Mouse (Mus musculus) cerebellum, adult 9-10 months (tissue): ENCODE results near the gene Hnrnpd.

Experiments used
- DNase-seq: peaks from one replicate; pipeline ENCODE4 v3.0.0; 2022

Gene Hnrnpd

DNA sequence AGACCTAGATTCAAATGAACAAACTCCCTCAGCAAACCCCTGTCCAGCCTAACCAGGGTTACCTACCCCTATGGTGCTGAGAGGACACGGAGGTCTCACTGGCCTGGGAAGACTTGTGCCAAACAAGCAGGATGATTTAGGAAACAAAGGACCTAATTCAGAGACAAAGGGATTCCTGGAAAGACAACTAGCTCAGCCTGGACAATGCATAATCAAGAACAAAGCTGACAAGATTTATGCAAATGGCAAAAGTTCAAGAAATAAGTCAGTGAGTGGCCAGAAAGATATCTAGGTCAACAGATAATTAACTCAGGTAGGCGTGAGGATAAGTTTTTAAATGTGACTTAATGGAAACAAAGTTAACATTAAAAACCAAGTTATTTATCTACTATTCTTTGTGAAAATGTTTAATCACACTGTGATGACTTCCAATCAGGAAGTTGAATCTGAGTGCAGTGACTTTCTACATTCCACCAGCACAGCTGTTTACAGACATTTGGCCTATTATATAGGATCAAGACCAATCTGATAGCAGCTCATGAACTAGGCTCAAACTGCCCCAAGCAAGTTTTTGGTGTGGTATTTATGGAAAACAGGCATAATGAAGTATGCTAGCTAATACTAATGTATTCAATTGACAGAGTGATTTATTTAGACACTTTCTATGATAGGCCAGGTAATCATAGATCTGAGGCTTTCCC lies 19.4 kb downstream of the Hnrnpd start:
- DNase-seq = no peak

DNA sequence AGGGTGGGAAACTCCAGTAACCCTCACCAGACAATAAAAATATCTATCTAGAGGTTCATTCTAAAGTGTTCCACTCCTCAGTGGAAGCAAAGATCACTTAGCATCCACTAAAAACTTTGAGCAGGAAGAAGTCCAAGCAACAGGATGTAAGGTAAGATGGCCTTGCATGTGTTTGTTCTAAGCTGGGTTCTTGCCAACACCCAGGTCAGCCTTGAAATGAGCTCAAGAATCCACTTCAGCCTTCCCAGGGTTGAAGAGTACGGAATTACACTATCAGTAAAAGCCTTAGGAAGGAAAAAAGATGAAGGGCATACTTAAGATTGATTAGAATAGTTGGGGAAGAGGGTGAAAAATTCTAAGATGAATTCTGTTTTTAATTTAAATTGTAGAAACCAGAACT lies 20.1 kb downstream of the Hnrnpd start:
- no peak for DNase-seq

DNA sequence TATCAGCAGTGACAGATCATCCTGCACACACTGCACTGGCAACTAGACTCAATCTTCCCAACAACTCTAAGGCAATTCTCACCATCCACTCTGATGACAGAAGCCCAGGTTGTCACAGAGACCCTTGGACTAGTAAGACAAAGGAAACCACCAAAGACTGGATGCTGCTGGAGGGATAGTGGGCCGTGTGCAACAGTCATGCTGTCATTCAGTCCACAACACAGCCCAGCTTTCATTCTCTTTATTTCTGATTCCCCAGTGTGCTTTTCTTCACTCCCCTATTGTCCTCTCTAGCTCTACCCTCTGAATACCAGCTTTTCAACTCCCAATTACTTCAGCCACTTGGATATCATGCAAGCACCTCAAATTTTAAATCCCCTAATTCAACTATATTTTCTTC lies 24.9 kb downstream of the Hnrnpd start:
- no peak for DNase-seq

DNA sequence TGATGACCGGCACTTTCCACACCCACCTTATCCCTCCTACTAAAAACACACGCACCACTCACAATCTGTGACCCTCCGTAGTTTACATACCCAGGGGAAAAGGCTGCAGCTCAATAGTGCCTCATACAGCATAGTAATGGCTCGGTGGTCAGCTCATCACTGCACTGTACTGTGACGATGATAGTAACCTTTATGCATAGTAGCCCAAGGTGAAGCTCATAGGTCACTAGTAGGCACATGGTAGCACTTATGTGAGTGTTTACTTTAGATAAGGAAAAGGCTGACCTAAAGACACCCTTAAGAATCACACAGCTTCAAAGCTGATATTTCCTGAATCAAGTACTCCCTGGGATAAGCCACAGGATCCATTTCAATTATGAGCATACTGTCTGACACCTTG lies 26.2 kb downstream of the Hnrnpd start:
- no peak for DNase-seq

DNA sequence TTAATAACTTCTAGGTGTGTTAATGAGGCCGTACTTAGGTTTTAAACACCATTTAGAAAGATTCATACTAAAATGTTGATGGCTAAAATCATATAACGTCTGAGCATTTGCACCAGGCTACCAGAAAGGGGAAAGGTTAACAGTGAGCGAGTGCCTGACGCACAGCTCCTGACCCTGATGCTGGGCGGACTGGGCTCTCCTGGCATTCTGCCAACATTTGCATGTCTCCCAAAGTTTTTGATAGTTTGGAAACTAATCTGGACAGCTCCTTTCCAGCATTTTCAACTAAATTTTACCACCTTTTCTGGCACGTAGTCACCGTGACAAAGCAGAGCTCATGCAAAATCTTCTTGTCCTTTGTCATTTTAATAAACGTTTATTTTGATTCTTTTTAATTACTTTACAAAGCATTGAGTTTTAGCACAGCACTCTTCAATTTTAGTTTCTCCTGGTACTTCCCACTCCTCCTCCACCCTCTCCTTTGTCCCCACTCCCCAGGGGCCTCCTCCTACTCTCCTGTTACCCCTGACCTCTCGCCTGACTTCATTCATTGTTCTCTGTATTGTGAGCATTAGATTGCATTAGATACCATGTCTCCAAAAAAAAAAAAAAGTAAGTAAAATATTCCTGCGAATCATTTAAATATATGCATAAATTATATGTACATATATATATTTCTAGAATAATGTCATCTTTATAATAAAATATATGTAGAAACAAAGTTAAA lies 36.8 kb downstream of the Hnrnpd start:
- DNase-seq = no peak

DNA sequence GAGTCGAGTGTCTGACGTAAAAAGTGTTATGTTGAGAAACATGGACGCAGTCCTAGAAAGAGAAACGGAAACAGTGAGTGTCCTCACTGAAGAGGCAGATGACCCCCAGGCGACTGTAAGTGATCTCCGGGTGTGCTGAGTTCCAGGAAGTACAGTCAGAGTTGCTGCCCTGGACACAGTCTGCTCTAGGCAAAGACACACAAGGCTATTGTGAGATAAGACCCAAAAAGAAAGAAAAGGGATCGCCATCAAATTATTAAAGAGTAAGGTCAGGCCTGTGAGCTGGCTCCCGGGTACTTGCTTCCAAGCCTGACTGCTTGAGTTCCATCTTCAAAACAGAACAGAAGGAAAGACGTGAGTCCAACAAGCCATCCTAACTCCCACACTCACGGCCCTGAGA lies 37.5 kb downstream of the Hnrnpd start:
- DNase-seq = no peak

DNA sequence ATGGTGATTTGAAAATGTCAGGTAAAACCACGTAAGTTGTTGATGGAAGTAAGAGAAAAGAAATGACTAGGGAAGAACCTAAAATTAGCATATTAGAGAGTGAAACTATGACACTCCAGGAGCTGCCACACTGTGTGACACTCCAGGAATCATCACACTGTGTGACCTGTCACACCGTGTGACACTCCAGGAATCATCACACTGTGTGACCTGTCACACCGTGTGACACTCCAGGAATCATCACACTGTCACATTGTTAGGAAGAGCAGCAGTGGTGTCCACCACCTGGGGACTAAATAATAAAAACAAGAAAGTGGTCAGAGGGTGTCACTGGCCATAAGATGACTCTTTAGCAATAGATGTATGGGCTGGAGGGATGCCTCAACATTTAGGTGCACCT lies 39.3 kb downstream of the Hnrnpd start:
- no peak for DNase-seq

DNA sequence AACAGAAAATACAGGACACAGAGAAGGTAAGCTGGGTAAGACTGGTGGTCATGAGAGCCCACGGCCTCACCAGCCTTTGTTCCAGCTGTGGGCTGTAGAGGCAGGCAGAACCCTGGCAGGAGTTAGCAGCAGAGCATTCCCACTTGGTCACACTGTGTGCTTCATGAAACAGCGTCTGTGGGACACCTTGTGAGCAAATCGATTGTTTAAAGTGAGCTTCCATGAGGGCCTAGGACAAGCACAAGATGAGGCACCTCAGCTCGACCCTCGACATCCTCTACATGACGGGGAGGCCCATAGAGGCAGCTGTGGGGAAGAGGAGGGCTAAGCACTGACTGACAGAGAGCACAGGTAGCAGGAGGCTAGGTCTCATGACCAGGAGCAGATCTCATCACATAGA lies 46.8 kb downstream of the Hnrnpd start:
- DNase-seq = no peak

DNA sequence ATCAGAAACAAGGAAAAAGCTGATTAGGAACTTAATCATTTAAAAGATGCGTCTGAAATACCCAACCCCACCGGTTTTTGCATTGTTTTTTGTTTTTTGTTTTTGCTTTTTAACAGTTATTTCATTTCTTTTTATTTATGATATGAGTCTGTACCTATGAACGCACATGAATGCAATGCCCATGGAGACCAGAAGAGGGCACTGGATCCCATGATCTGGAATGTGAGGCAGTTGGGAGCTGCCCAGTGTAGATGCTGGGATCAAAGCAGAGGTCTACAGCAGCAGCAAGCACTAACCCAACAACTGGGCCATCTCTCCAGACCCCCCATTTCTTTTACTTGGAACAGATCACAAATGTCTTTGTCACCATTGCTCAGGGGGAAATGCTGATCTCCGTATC lies 50.8 kb downstream of the Hnrnpd start:
- DNase-seq = no peak

DNA sequence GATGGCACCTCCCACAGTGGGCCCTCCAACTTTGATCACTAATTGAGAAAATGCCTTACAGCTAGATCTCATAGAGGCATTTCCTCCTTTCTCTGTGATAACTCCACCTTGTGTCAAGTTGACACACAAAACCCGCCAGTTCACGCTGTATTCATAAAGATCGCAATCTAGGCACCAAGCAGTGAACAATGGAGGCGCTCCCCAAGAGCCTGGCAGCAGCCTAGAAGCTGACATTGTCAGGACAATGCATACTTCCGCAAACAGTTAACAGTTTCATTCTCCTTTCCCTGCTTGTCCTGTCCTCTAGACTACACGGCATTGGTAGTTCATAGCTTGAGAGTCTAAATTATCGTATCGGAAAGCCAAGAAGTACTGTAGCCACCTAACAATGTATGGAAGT lies 56.7 kb downstream of the Hnrnpd start:
- DNase-seq = no peak

DNA sequence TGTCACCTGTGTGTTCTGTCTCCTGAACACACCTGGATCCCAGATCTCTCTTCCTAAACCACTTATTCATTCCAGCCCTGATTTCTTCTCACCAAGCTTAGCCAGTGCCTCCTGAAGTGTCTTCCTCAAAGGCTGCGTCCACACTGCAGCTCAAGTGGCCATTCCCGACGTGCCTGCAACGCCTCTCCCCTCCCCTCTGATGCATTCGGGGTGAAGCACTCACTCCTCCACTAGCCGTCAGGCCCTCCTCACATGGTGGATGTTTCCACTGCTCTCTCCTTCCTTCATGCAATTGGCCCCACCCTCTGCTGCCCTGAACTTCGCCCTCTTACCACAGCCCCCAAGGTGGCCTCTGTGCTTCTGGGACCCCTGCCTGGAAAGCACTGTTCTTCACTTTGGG lies 63.2 kb downstream of the Hnrnpd start:
- no peak for DNase-seq

DNA sequence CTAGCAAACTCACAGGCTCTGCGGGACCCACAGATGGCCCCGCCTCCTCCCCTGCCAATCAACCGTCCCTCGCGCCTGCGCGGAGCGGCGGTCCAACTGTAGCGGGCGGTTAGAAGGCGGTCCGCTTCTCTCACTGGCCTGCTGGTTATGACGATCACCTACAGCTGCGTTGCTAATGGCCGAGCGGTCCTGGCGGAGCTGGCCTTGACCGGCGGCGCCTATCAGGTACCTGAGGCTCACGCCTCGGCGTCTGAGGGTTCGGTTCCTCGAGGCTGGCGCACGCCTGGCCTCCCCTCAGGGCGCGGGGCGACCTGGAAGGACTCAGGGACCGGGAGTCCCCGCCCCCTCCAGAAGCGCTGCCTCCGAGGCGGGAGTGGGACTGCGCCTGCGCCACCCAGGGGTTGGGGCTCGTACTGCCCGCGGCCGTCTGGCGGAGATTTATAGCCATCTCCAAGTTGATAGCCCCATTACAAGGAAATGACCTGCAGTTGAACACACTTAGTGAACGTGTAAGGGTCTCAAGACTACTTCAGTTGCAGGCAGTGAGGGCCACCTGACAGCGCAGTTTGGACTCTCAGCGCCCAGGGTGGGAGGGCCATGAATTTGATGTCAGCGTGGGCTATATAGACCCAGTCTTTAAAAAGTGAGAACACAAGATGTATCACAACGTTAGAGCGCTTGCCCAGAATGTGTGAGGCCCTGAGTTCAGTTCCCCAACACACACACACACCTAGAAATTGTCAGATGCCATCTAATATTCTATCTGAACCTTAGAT lies 72.4 kb downstream of the Hnrnpd start, which contains the start of gene Vamp9:
Gene Vamp9, plus strand, starts transcription at position 74 of the 776 bp plus-strand sequence.
- DNase-seq = peak; percentile 93
